Mouse (Mus musculus) left cerebral cortex, adult 2 months (tissue): ENCODE measurements around the gene Rnf216. TPM values are rescaled to one million over a fixed set of nuclear protein-coding genes. Genes with fewer than 3 reads are reported as not detected.

ENCODE experiments used
- DNase-seq, 2 experiments: peaks; one replicate each; pipeline ENCODE4 v3.0.0; 2021 to 2022; ENCODE audit warnings: low spot score in 2 of 2, mixed read lengths in 1 of 2; ENCODE audit errors: extremely low spot score in 1 of 2
- H3K27ac ChIP-seq: fragments of 200-600 bp; 2 replicates; pipeline ENCODE4 v1.8.1; 2022
- H3K4me3 ChIP-seq: fragments of 200-600 bp; 2 replicates; pipeline ENCODE4 v1.8.1; 2022
- CTCF ChIP-seq: fragments of 200-600 bp; IDR thresholded peaks from 2 replicates; pipeline ENCODE4 v1.8.1; 2022; ENCODE audit warnings: antibody characterized with exemption, mild to moderate bottlenecking, moderate library complexity
- intact Hi-C: fragments of 180-260 bp; cut with DNase I; formaldehyde crosslinking; loops from one replicate; pipeline ENCODE4 v1.15.1; 2025
- total RNA-seq, 2 experiments: library from RNA; stranded (reverse); gene quantifications; 2 replicates each; pipeline ENCODE4 v1.2.3; 2021

The Rnf216 gene
- total RNA-seq, 2 experiments from 2014 or later, result 40.7 to 47.8 TPM

DNA sequence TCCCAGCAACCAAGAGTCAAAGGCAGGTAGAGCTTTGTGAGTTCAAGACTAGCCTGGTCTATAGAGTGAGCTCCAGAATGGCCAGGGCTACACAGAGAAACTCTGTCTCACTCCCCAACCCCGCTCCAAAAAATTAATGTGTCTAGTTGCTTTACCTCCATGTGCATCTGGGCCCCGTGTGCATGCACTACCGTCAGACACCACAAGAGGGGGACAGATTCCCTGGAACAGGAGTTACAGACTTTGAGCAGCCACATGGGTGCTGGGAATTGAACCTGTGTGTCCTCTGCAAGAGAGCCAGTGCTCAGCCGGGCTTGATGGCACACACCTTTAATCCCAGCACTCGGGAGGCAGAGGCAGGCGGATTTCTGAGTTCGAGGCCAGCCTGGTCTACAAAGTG is 17.5 kb upstream of the Rnf216 start:
- intact Hi-C loops, result no loop called here
- Histone ChIP-seq H3K27ac (no peak overlapping the region), H3K4me3 (no peak overlapping the region)
- no peak for DNase-seq
- TF ChIP-seq CTCF, result peak; percentile 28

DNA sequence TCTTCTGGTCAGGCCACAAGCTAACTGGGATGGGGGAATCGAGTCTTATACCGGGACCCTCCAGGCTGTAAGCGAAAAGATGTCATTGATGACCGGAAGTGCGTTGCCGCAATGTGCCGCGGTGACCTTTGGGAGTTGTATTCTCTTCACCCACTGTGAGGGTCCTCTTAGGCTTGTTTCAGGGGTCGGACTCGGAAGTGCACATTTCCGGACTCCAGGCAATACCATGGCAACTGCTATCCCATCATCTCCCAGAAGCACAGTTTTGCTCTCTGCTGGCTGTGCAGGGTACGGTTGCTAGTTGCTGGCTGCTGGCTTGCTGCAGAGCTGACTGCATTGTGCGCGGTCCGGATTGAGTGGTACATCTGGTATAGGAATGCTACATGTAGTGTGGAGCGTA is 16.3 kb upstream of the Rnf216 start:
- Histone ChIP-seq H3K27ac (no peak overlapping the region), H3K4me3 (no peak overlapping the region)
- intact Hi-C loops, result no loop called here
- no peak for DNase-seq
- TF ChIP-seq CTCF, result no peak

DNA sequence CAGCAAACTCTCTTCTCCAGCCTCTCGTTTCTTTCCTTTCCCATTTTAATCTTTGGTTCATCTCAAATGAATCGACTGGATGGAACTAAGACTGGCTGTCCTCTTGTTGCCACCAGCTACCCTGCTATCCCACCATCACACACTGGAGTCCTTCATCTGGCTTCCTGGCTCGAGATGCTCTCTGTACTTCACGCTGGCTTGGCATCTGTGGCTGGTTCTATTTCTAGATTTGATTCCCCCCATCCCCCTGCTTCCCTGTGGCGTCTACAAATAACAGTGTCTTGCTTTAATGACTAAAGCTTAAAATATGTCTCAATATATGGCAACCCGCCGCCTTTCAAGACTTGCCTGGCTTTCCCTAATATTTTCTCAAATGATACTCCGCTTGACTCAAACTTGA is 15.0 kb upstream of the Rnf216 start:
- no peak for TF ChIP-seq CTCF
- DNase-seq, result no peak
- H3K27ac ChIP-seq, result no peak overlapping the region
- H3K4me3 ChIP-seq, result no peak overlapping the region
- intact Hi-C loops, result no loop called here

DNA sequence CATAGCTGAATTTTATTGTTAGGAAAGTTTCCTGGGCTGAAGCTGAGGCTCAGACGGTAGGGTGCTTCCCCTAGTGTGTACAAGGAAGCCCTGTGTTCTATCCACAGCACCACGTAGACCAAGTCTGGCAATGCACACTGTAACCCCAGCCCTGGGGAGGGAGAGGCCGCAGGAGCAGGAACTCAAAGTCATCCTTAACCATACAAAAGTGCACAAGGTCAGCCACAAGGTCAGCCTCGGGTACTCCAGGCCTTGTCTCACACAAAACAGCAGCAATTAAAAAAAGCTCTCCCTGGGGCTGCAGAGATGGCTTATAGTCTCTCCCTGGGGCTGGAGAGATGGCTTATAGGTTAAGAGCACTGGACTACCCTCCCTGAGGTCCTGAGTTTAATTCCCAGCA is 14.1 kb upstream of the Rnf216 start:
- Histone ChIP-seq H3K27ac (no peak overlapping the region), H3K4me3 (no peak overlapping the region)
- intact Hi-C loops, result no loop called here
- DNase-seq, result no peak
- TF ChIP-seq CTCF, result no peak

DNA sequence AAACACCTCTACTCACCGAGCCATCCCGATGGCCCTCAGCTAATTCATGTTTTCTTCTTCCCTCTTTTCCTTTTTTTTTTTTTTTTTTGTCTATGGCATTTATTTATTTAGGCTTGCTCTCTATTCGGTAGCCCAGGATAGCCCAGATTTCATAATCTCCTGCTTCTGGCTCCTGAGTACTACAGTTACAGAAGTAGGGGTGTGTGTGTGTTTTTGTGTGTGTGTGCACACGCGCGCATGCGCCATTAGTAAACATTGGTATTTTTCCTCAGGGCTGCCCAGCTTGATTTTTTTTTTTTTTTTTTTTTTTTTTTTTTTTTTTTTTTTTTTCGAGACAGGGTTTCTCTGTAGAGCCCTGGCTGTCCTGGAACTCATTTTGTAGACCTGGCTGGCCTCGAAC is 13.3 kb upstream of the Rnf216 start:
- no peak for TF ChIP-seq CTCF
- no peak for DNase-seq
- no peak overlapping the region for H3K27ac ChIP-seq
- no peak overlapping the region for H3K4me3 ChIP-seq
- intact Hi-C loops, result no loop called here

DNA sequence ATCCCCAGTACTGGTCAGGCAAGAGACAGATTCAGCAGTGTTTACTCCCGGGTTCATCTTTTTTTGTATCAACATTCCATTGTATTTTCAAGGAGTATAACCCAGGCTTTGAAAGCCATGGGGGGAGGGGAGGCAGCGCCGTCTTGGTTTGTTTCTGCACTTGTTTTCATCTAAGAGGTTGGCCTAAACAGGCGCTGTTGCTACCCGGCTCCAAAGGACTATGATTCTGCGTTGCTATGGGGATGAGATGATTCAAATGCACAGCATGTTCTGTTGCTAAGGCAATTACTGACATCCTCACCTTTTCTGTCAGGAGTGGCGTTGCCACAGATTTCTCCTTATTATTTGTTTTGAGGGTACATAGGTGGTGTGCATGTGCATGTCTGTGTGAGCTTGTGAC is 12.8 kb upstream of the Rnf216 start:
- no peak for TF ChIP-seq CTCF
- Histone ChIP-seq H3K27ac (no peak overlapping the region), H3K4me3 (no peak overlapping the region)
- intact Hi-C loops, result no loop called here
- peak; percentile 19 to 52 for DNase-seq

DNA sequence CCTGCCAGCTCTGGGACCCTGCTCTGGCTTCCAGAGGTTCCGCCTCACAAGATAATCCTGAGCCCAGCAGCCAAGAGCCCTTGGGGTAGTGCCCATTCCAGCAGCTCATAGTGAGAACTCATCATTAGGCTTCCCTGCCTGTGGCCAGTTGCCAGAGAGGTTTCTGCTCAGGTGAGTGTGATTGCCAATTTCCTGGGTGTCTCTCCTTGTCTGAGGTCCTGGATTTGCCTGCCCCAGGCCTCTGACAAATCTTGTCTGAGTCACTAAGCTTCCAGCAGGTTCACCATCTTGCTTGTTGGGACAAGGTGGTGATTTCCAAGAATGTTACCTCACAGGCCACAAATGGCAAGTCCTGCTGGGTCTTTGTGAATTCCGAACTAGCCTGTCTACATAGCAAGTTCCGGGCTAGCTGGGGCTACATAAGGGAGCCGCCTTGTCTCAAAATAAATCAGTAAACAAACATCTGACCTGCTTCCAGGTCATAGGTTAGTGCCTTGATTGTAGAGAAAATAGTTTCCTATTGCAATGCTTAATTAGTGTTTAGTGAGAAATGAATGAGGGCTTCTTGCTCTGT is 12.1 kb upstream of the Rnf216 start:
- no peak overlapping the region for H3K27ac ChIP-seq

DNA sequence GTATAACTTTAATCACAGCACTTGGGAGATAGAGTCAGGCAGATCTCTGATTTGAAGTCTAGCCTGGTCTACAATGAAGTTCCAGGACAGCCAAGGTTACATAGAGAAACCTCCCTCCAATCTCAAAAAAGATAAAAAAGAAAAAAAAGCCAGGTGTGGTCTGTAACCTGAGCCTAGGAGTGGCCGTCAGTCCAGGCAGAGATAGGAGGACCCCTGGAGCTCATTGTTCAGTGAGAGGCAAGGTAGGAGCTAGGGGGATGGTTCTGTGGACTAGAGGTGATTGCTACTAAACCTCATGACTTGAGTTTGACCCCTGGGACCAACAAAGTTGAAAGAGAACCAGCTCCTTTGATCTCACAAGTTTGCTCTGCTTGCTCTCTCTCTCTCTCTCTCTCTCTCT is 9.9 kb upstream of the Rnf216 start:
- intact Hi-C loops, result no loop called here
- H3K27ac ChIP-seq, result no peak overlapping the region
- DNase-seq, result no peak
- no peak overlapping the region for H3K4me3 ChIP-seq
- TF ChIP-seq CTCF, result no peak

More for the DNA sequence above, 12.1 kb upstream of the Rnf216 start:
- intact Hi-C loops, result no loop called here
- no peak overlapping the region for H3K4me3 ChIP-seq
- no peak for DNase-seq
- TF ChIP-seq CTCF, result no peak

DNA sequence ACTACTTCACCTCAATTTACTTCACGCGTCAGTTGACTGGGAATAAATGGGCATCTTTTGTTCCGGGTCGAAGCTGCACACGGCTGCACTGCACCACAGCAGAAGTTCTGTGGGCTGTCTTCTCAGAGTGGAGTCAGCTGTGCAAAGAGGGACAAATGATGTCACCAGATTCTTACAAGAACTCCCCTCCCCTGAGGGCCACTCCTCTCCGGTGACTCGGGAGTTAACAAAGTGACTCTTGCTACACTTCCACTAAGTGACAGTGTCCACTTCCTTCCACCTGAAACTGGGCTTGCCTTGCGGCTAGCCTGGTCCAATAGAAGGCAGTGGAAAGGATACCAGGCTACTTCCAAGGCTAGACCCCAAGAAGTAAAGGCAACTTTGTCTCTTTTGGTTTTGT is 9.3 kb upstream of the Rnf216 start:
- no peak for DNase-seq
- Histone ChIP-seq H3K4me3 (no peak overlapping the region), H3K27ac (no peak overlapping the region)
- TF ChIP-seq CTCF, result no peak
- intact Hi-C loops, result no loop called here

DNA sequence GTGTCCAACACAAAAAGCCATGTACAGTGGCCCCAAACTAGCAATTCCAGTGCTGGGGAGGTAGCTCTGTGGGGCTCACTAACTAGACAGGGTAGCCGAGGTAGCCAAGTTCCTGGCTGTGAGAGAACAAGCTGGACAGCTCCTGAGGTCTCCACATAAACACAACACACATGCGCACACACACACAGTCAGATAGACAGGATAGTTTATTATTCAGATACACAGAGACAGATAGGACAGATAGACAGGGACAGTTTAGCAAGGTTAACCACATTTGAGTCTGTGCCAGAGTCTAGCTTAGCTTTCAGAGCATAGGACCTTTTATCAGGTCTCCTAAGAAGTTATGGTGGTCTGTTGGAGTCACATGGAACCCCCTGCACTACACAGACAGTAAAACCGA is 6.0 kb downstream of the Rnf216 start:
- intact Hi-C loops, result no loop called here
- DNase-seq, result no peak
- no peak for TF ChIP-seq CTCF
- H3K4me3 ChIP-seq, result no peak overlapping the region
- no peak overlapping the region for H3K27ac ChIP-seq

DNA sequence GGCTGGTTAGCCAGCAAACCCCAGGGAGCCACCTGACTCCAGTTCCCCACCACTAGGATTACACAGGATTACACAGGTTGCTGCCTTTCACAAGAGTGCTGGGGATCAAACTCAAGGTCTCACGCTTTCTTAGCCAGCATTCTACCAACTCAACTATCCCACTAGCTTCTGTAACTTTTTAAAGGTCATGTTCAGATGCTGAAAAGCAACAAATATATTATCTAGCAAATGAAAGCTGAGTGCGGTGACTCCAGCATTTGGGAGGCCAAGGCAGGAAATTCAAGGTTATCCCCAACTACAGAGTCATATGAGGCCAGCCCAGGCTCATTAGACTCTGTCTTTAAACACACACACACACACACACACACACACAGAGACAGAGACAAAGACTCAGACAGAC is 9.6 kb downstream of the Rnf216 start:
- Histone ChIP-seq H3K4me3 (no peak overlapping the region), H3K27ac (no peak overlapping the region)
- TF ChIP-seq CTCF, result no peak
- DNase-seq, result no peak
- intact Hi-C loops, result no loop called here

DNA sequence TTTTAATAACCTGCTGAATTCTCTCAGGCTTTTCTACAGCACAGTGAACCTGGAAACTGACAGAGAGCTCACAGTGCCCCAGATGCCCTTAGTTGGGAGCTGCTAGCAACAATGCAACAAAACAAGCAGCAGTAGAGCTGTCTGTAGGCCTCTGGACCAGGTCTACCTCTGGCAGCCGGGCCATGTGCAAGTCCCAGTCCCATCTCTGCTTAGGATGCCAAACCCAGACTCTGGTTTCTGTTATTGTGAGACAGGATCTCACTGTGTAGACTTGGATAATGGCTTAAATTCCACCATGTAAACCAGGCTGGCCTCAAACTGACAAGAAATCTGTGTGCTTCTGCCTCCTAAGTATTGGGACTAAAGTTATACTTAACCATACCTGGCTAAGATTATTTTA is 11.2 kb downstream of the Rnf216 start:
- Histone ChIP-seq H3K27ac (no peak overlapping the region), H3K4me3 (no peak overlapping the region)
- TF ChIP-seq CTCF, result no peak
- DNase-seq, result no peak
- intact Hi-C loops, result no loop called here

DNA sequence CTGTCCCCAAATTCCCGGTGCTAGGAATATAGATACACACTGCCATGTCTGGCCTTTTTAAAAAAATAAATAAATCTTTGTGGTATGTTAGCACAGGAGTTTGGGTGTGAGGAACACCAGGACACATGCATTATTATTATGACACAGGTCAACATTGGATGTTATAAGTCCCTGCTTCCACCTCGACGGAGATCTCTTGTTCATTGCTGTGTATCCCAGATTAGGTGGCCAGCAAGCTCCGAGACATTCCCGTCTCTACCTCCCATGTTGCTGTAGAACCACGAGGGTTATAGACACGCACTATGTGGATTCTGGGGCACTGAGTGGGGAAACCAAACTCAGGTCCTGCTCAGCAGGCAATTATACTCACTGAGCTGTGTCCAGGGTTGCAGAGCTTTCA is 17.5 kb downstream of the Rnf216 start:
- H3K27ac ChIP-seq, result no peak overlapping the region
- no peak overlapping the region for H3K4me3 ChIP-seq
- DNase-seq, result no peak
- intact Hi-C loops, result no loop called here
- no peak for TF ChIP-seq CTCF

DNA sequence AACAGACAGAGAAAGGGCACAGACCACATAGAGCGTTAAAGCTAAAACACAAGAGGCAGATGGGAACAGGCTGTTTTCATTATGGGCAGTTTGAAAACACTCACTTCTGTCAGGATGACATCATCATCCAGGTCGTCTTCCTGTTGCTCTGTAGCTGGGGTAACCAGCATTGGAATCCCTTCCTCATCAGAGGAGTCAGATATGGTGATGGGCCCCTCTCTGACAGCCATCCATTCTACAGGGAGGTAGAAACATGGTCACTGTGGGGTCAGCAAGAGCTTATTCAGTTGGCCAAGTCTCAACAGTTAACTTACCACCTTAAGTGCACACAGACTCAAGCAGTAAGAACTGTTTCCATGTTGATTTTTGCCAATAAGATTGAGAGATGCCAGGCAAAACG is 19.9 kb downstream of the Rnf216 start:
- intact Hi-C loops, result no loop called here
- no peak overlapping the region for H3K27ac ChIP-seq
- no peak for TF ChIP-seq CTCF
- no peak overlapping the region for H3K4me3 ChIP-seq
- no peak for DNase-seq
